Mouse (Mus musculus): ENCODE results near the gene Ensa.
"Not testable (repeated sequence)": the region's sequence is repeated elsewhere in the genome, so short reads cannot be mapped to it uniquely, and the experiment has no call there.

Gene Ensa

DNA sequence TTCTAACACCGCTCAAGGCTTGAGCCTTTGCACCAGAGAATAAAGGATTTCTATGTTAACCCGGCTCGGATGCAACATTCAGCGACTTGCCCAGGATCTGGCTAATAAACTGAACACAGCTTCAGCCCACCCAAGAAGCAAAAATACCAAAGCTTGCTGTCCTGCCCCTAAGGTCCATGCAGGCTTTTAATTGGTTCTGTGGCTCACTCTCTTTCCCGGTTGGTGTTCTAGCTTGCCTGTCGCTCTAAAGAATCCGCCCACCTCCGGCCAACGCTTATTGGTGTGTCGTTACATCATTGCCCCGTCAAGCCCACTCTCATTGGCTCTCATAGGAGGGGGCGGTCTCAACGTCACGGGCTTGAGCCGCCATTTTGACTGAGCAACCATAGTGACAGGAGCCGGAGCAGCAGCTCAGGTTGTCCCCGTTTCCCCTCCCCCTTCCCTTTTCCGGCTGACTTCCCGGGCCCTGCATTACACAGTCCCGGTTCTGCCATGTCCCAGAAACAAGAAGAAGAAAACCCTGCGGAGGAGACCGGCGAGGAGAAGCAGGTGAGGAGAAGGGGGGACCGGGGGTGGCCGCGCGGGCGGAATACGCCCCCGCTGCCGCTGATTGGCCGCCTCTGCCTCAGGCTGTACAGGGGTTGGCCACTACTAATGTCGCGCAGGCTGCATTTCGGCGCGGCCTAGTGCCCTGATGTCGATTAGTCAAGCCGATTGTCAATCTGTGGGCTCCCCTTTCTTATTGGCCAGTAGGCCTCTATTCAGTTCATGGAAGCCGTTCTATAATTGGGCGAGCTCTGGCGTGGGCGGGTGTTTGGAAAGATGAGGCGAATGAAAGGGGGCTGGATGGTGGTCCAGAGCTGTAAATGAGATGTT lies at the start of gene Ensa:
Gene Ensa (plus strand): TSS at position 366 of the 876 bp plus-strand sequence.
- peak; percentile 99 for DNase-seq (ENCODE audit: low read depth, low spot score)

DNA sequence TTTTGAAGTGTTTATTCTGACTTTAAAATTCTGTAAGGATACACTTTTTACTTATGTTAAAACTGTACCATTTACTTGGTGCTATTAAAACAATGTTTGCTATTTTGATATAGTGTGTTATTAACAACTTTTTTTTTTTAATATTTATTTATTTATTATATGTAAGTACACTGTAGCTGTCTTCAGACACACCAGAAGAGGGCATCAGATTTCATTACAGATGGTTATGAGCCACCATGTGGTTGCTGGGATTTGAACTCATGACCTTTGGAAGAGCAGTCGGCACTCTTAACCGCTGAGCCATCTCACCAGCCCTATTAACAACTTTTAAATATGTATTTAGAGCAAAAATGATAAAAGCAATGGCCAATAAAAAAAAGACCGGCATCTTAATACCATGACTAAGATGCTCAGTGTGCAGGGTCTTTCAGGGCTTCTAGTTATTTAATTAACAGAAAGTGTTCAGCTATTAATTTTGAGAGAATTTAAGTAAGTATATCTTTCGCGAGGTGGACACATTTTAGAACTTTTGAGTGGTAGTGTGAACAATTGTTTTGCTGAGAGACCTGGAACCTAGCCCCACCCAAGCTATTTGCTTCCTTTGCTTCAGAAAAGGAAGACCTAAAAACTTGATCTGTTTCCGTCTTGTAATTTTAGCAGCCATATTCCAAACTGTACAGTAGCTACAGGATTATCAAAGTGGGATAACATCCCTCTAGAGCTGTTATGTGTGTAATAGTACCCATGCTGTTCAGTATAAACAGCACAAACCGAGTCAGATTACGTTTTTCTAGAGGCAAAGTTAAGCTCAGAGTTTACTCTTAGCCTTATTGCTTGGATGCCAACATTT lies 36.8 kb upstream of the Ensa start:
- no peak for DNase-seq (ENCODE audit: low read depth, low spot score)

DNA sequence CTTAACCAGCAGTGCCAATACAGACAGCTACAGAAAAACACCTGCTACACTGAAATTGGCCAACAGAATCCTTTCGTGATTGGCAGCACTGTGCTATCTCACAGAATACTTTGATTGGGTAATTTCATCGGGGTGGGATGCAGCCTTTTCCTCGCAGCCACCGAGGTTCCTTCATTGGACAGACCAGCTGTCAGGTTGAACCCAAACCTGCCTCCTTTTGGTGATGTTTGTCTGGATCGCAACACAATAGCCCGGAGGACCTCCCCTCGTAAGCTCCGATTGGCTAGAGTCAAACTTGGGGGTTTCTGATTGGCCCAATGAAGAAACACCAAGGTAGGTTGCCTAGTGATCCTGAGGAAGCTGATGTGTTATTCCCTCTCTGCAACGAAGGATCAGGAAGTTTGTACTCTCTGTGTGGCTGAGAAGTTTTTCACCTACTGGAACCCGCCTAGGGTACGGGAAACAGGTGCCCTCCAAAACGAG lies 36.1 kb upstream of the Ensa start, which contains the start of gene Golph3l:
Gene Golph3l (plus strand): TSS at position 331 of the 483 bp plus-strand sequence.
- DNase-seq (ENCODE audit: low read depth, low spot score): peak; percentile 96

DNA sequence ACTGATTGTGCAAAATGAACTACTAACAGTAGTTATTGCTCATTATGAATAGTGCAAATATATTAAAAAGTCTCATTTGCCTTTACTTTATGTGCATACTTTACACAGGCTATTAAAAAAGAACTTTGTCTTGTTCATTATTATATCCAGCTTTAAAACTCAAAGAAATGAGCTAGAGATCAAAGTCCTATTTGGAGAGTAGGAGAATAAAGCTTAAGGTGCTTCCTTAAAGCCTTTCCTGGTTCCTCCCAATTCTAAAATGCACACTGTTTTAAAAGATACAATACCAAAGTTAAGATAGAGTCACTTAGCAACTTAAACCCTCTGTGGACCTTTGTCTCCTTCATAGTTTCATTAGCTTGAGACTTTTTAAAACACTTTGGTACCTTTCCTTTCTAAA lies 26.1 kb upstream of the Ensa start:
- DNase-seq (ENCODE audit: low read depth, low spot score): no peak

DNA sequence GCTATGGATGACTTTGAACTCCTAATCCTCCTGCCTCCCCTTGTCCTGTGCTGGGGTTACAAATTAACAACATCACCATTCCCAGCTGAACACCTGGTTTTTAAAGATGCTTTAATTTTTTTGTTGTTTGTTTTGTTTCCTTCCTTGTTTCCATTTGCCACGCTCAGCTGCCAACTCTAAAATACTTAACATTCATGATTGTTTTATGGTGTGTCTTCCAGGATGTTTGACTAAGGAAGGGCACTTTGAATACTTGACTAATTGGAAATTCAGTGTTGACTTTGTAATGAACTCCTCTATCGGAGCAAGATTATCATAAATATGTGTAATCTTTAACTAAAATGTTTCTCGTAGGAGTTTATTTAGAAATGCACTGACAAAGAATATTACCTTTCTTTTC lies 23.5 kb upstream of the Ensa start:
- no peak for DNase-seq (ENCODE audit: low read depth, low spot score)

DNA sequence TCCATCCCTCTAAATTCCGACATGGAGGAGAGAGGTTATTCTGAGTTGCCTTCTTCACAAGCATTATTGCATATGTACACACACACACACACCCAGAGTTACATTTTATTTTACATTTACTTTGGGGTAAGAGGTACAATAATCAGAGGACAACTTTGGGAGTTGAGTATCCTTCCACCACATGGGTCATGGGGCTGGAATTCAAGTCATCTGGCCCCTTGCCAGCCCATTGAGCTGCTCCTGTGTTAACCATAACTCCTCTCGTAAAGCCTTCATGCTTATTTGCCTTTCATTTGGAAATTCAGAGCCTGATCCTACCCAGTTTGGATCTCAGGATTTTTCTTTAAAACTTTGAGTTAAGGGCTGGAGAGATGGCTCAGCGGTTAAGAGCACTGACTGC lies 18.7 kb upstream of the Ensa start:
- no peak for DNase-seq (ENCODE audit: low read depth, low spot score)

DNA sequence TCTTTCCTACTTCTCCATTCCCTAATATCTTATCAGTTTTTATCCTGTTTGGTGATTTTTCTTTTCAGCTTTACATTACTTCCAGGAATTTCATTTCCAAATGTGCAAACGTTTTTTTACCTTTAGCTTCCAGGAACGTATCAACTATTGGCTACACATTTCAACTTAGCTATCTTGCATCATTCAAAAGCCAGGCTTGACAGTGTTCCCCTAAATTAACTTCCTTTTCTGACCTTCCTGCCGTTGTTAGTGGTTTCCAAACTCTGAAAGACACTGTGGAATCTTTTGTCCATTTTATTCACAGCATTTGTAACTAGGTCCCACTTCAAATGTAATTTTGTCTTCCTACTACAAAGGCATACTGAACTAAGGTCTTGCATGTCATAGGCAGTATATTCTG lies 15.6 kb upstream of the Ensa start:
- no peak for DNase-seq (ENCODE audit: low read depth, low spot score)

DNA sequence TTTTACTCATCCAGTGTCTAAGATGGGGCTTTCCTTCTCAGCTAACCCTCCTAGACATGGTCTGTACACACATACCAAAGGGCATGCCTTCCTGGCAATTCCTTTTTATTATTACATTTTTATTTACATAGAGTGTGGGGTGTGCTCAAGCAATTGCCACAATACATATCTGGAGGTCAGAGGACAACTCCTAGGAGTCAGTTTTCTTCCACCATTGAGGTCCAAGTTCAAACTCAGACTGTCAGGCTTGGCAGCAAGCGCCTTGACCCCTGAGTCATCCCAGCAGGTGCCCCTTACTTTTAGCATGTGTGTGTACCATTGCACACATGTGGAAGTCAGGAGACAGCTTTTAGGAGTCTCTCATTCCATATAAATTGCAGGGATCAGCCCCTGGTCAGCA lies 10.8 kb upstream of the Ensa start:
- no peak for DNase-seq (ENCODE audit: low read depth, low spot score)

DNA sequence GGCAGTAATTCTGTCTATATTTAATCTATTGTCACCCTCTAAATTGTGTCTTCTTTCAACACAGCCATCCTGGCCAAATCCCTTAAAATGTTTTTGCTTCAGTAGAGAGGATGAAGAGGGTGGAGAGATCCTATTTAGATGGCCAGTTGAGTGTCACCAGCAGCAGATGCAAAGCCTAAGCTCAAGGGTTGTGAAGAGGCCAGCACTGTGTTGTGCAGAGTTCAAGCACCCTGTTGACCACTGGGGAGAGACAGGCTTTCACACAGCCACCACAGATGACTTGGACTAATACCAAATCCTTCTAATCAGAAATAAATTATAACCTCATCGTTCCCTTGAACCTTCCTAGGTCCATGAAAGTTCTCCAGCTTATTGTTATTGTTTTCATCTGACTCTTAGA lies 6.3 kb upstream of the Ensa start:
- DNase-seq (ENCODE audit: low read depth, low spot score): no peak

DNA sequence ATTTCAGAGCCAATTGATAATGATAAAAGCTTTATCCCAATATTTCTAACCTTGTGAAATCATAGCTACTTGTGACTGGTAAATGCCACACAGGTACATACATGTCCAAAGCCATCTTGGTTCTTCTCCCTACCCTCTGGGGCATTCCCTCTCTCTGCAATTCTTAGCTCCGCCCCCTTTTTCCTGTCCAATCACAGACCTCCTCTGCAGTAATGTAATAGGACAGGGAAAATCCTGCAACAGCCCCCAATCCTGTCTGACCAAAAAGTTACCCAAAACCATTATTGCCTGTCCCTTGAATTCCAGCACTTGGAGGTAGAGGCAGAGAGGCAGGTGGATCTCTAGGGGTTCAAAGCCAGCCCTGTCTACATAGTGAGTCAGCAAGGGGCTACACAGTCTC lies 3.6 kb upstream of the Ensa start:
- DNase-seq (ENCODE audit: low read depth, low spot score): no peak

DNA sequence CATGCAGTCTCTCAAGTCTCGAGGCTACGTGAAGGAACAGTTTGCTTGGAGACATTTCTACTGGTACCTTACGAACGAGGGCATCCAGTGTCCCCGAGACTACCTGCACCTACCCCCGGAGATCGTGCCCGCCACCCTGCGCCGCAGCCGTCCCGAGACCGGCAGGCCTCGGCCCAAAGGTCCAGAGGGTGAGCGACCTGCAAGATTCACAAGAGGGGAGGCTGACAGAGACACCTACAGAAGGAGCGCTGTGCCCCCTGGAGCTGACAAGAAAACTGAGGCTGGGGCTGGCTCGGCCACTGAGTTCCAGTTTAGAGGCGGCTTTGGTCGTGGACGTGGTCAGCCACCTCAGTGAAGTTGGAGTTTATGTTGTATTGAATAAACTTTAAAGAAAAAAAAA lies 2.4 kb upstream of the Ensa start:
- DNase-seq (ENCODE audit: low read depth, low spot score): not testable (repeated sequence)

DNA sequence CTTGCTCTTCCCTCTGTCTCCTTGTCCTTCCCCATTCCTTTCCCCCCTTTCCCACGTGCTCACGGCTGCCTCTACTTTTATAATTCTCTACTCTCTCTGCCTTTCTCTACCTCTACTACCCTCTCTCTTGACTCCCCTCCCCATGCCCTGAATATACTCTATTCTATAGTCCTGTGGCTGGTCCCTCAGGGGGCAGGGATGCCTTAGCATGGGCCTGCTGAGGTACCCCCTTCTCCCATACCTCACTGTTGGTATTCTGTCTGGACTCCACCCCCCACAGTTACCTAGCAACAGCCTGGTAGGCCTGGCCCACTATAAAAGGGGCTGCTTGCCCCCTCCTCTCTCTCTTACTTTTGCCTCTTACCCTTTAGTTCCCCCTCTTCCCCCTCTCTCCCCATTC lies 1.2 kb upstream of the Ensa start:
- no peak for DNase-seq (ENCODE audit: low read depth, low spot score)

DNA sequence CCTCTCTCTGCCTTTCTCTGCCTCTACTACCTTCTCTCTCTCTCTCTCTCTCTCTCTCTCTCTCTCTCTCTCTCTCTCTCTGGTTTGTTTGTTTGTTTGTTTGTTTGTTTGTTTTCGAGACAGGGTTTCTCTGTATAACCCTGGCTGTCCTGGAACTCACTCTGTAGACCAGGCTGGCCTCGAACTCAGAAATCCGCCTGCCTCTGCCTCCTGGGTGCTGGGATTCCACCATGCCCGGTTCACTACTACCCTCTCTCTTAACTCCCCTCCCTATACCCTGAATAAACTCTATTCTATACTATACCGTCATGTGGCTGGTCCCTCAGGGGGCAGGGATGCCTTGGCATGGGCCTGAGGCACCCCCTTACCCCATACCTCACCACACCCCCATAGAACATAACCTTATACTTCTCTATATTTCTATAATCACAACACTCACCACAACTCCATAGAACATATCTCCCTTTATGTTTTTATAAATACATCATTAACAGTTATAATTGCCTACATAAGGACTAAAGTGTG lies 740 bp upstream of the Ensa start:
- not testable (repeated sequence) for DNase-seq (ENCODE audit: low read depth, low spot score)

DNA sequence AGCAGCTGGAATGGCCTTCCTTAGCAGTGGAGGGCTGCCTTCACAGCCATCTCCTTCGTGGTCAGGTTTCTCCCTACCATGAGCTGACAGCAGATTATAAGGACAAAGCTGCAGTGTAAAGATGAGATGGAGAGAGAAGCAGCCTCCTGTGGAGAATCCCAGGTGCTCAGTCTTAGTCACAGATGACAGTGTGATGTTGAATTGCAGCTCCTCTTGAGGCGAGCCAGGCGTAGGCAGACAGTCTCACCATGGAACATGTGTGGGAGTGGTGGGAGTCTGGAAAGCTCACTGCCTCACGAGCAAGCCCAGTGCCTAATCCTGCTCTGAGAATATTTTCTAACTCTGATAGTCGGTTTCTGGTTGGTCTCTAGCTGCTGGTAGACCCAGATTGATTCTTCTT lies 3.0 kb downstream of the Ensa start:
- no peak for DNase-seq (ENCODE audit: low read depth, low spot score)

DNA sequence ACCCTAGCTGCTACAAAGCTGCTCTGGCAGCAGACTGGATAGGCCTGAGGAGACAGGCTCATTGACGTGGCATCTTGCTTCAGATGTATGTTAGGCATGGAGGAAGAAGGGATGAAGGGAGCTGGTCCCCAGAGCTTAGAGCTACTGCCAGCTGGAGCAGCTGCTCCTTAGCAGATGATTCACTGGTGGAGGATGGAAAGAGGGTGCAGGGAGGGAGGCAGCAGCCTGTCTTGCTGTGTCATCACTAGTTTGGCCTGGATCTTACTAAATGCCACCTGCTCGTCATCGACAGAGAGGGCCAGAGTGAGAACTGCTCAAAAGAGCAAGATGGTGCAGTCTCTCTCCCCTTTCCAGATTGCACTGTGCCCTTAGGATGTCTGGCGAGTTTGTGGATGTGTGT lies 5.0 kb downstream of the Ensa start:
- DNase-seq (ENCODE audit: low read depth, low spot score): no peak

DNA sequence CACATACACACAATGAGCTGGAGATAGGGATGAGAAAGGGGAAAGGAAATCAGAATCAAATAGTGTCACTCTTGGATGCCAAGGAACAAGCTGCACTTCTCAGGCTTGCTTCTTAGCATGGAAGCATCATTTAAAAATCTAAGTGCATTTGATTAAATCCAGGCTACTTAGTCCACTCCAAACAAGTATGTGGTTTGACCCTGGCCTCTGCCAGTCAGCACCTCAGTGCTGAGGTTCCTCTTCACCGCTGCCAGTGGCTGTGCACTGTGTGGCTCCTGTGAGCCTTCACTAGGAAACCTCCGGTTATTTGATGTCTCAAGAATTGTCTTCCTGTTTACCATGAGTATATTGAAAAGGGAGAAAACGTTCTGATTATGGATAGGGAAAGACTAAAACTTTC lies 6.1 kb downstream of the Ensa start:
- DNase-seq (ENCODE audit: low read depth, low spot score): no peak

DNA sequence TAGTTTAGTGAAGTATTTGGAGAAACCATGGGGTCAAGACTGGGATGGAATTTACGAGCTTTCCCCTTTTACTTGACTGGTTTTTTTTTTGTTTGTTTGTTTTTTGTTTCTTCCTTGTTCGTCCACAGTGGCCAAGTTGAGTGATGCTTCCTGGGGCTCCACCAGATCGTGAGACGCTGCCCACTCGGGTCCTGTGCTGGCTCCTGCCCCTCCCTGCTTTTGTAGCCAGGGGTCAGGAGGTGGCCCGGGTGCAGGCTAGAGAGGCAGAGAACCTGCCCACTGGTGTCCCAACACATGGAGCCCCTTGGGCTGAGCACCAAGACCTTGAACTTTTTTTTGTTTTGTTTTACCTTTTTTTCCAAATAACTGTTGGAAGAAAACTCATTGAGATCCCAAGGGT lies 6.5 kb downstream of the Ensa start:
- no peak for DNase-seq (ENCODE audit: low read depth, low spot score)

DNA sequence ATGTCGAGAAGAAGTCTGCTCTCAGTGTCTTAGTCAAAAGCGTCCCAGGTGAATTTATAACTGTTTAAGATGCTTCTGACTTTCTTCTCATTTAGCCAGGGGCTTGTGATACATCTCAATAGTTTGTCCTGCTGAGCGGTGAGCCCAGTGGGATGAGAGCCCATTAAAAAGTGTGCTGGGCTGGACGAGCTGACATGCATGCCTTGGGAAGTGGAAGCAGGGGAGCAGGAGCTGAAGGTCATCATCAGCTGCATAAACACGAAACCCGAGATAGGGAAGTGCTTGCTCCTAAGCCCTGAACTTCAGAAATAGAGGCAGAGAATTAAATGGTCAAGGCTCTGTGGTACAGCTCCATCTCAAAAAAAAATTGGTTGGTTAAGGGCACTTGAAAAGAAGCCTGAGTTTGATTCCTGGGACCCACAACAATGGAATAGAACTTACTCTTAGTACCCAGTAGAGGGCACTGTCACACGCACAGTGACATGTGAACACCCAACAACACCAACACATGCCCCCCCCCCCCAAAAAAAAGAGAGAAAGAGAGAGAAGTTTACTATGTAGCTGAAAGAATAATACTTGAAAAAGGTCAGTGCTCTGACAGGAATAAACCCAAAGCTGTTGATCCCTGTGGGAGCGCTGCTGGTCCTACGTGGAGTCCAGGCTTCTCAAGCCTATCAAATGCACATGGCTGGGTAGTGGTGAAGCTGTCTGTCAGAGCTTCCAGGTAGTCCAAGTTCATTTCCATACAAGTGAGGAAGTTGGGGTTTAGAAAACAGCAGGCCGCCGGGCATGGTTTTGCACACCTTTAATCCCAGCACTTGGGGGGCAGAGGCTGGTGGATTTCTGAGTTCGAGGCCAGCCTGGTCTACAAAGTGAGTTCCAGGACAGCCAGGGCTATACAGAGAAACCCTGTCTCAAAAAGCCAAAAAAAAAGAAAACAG lies 8.1 kb downstream of the Ensa start:
- DNase-seq (ENCODE audit: low read depth, low spot score): peak; percentile 74

DNA sequence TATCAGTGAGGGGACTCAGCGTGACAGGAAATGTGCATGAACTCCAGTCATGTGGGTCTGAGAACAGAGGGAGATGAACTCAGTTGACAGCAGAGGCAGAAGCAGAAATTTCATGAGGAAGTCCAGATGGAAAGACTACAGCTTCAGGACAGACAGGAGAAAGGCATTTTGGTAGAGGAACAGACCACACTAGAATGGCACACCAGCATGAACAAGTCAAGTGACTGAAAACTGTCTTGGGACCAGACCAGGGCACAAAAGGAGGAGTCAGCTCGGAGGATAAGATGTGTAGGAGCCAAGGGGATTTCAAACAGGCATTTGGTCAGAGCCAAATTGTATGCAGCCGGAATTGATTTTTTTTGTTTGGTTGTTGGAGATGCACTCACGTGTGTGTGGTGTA lies 10.8 kb downstream of the Ensa start:
- no peak for DNase-seq (ENCODE audit: low read depth, low spot score)

DNA sequence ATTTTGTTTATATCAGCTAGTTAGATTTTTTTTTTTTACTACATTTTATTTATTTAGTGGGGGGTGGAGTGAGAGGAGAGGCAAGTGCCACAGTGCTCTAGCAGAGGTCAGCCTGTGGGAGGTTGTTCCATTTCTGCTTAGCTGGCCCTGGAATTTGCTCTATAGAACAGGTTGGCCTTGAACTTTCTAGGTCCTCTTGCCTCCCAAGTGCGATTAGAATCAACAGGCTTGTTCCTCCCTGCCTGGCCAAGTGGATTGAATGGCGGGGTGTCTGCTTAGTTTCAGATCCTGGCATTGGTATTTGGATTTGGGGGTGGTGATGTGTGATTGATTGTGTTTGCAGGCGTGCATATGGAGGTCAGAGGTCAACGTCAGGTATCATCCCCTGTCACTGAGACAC lies 11.3 kb downstream of the Ensa start:
- no peak for DNase-seq (ENCODE audit: low read depth, low spot score)

DNA sequence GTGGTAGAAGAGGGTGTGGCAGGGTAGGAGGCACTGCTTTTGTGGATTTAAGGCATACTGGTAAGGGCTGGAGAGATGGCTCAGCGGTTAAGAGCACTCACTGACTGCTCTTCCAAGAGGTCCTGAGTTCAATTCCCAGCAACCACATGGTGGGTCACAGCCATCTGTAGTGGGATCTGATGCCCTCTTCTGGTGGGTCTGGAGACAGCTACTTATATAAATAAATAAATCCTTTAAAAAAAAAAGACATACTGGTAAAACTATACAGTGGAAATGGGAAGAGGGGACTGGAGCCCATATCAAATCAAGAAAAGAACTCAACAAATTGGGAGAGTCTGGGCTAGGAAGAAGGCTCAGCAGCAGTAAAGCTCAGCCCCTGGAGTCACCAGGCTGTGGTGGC lies 14.9 kb downstream of the Ensa start:
- no peak for DNase-seq (ENCODE audit: low read depth, low spot score)
